Mouse (Mus musculus): ENCODE measurements at regions not wholly inside any gene's neighbourhood (a gene's known extent, or its start where the extent isn't known, plus 50 kb on each side); places are given as distances from the start of the nearest gene placed in this dataset.
A peak's percentile ranks its signal among the peaks of the same experiment; 100 is the strongest.

GRCm38 (mm10) chr2:11362205-11362994 lies 190.5 kb downstream of the Prkcq start:
- peak; percentile 25 for DNase-seq

- no peak for DNase-seq
Measured at GRCm38 (mm10) chr2:11359280-11359679, 187.4 kb downstream of the Prkcq start.

DNA sequence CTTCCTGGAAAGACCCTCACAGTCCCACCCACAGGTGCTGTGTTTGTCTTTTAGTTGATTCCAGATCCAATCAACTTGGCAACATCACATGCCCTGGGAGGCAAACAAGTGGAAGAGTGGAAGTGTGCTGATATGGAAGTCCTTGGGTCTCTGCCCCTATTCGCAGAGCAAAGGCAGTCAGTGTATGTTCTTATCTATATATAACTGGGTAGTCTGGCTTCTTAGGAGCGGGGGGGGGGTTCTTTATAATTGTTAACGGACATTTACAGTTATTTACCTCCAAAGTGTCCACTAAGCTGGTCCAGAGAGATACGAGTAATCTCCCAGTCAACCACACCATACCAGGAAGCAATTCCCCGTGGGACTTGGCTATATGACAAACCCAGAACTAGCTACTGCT lies 184.8 kb downstream of the Prkcq start:
- DNase-seq, result no peak

- DNase-seq, result no peak
Measured at GRCm38 (mm10) chr2:11355594-11355993, 183.7 kb downstream of the Prkcq start.

Data from right cerebral cortex, postnatal 14 days (tissue).